Mouse (Mus musculus) left cerebral cortex, postnatal 4 days (tissue): ENCODE results near the gene Tap1. TPM values are rescaled to one million over a fixed set of nuclear protein-coding genes. Genes with fewer than 3 reads are reported as not detected.
"Not testable (repeated sequence)": the region's sequence is repeated elsewhere in the genome, so short reads cannot be mapped to it uniquely, and the experiment has no call there.

Experiments
- DNase-seq: peaks from one replicate; pipeline ENCODE4 v3.0.0-alpha.2; 2022
- intact Hi-C: fragments of 180-260 bp; cut with DNase I; formaldehyde crosslinking; loops from one replicate; pipeline ENCODE4 v1.15.1; 2025
- total RNA-seq, 2 experiments: library from RNA; stranded (reverse); gene quantifications; 2 replicates each; pipeline ENCODE4 v1.2.3; 2021

Gene Tap1
- total RNA-seq, 2 experiments from 2014 or later: 2.2 to 3.6 TPM

GRCm38 (mm10) chr17:34224816-34225215 lies 37.5 kb downstream of the Tap1 start:
- intact Hi-C loops: no loop called here

DNA sequence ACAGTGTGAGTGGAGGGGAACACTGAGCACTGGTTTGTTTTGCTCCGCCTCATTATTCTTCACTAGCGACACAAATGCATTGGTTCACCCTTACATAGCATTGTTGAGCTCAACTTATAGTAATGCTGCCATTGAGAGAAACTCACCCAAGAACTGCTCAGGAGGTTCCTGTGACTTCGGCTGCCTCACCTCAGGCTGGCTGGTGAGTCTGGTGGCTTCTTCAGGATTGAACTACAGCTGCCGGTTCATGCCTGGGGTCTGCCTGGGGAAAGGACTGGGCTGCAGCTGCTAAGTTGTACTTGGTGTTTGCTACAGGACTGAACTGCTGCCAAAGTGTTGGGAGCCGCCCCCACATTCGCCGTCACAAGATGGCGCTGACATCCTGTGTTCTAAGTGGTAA lies 38.1 kb downstream of the Tap1 start:
- DNase-seq: no peak
- intact Hi-C loops: no loop called here

More at GRCm38 (mm10) chr17:34224816-34225215, 37.5 kb downstream of the Tap1 start:
- DNase-seq: no peak

GRCm38 (mm10) chr17:34225911-34226310 lies 38.6 kb downstream of the Tap1 start:
- DNase-seq, intact Hi-C loops: not testable (repeated sequence)

- intact Hi-C loops, DNase-seq: not testable (repeated sequence)
Observed at GRCm38 (mm10) chr17:34230971-34231370, 43.6 kb downstream of the Tap1 start.

GRCm38 (mm10) chr17:34232021-34232420 lies 44.7 kb downstream of the Tap1 start:
- DNase-seq, intact Hi-C loops: not testable (repeated sequence)

DNA sequence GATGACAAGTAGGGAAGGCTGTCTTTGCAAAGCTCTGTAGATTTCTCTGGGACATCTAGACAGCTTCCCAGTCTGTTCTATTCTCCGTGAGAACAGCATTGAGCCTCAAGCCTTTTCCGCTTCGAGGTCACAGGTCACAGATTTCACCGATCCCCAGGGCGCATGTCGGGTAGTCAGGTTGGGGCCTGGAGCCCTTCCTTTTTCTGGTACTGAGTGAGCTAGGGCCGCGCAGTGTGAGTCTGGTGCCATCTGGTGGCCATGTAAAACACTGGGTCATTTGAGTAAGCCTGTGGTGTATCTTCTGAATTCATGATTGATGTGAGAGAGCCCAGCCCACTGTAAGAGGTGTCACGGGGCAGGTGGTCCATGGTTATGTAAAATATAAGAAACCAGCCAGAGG lies 47.6 kb downstream of the Tap1 start:
- intact Hi-C loops: loop anchor here (5.0 kb wide), 1 partner anchor 63 kb away; no protein-coding TSS in a partner anchor

GRCm38 (mm10) chr17:34236691-34237090 lies 49.3 kb downstream of the Tap1 start:
- DNase-seq: no peak

More for the DNA sequence above, 47.6 kb downstream of the Tap1 start:
- DNase-seq: peak; percentile 67

GRCm38 (mm10) chr17:34237741-34238140 lies 50.4 kb downstream of the Tap1 start:
- intact Hi-C loops: loop anchor here (5.0 kb wide), 1 partner anchor 65 kb away; no protein-coding TSS in a partner anchor
- DNase-seq: no peak

More at GRCm38 (mm10) chr17:34236691-34237090, 49.3 kb downstream of the Tap1 start:
- intact Hi-C loops: loop anchor here (5.0 kb wide), 1 partner anchor 64 kb away; no protein-coding TSS in a partner anchor

GRCm38 (mm10) chr17:34238706-34239105 lies 51.4 kb downstream of the Tap1 start, which contains the start of gene H2-Ob:
Gene H2-Ob, plus strand, starts transcription at chr17:34238903.
- intact Hi-C loops: loop anchor here (5.0 kb wide), 1 partner anchor 66 kb away; no protein-coding TSS in a partner anchor
- no peak for DNase-seq

- DNase-seq: no peak
- intact Hi-C loops: loop anchor here (5.0 to 10.0 kb wide), 2 partner anchors 67 to 105 kb away; no protein-coding TSS in a partner anchor
Observed at GRCm38 (mm10) chr17:34239601-34240041, 52.3 kb downstream of the Tap1 start.

DNA sequence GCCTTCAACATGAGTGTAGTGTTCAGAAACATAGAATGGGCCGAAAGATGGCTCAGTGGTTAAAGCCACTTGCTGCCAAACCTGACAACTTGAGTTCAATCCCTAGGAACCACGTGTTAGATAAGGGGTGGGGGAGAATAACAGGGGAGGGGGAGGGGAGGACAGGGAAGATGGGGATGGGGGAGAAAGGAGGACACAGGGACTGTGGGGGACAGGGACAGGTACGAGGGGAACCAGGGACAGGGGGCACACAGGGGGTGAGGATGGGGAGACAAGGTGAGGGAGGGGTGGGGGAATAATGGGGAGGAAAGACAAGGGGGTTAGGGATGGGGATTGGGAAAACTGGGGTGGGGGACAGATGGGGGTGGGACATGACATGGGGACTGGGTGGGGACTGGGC lies 53.0 kb downstream of the Tap1 start:
- intact Hi-C loops: loop anchor here (10.0 kb wide), 1 partner anchor 104 kb away; no protein-coding TSS in a partner anchor
- no peak for DNase-seq

GRCm38 (mm10) chr17:34240916-34241315 lies 53.6 kb downstream of the Tap1 start:
- DNase-seq: no peak
- intact Hi-C loops: loop anchor here (10.0 kb wide), 1 partner anchor 104 kb away; no protein-coding TSS in a partner anchor

- DNase-seq: no peak
- intact Hi-C loops: loop anchor here (10.0 kb wide), 1 partner anchor 100 kb away; no protein-coding TSS in a partner anchor
Observed at GRCm38 (mm10) chr17:34244656-34245055, 57.3 kb downstream of the Tap1 start.

Other genes with a start within 250 kb of the Tap1 start
- gene Pfdn6, start 247.2 kb upstream of the Tap1 start, total RNA-seq: 10 to 100 TPM; 90.5 to 96.1 TPM
- 10 to 100 TPM; 30.1 to 36.6 TPM for gene Wdr46, start 246.9 kb upstream of the Tap1 start, total RNA-seq
- 1 to 10 TPM; 6.6 to 6.8 TPM for gene B3galt4, start 236.1 kb upstream of the Tap1 start, total RNA-seq
- gene Vps52, start 231.7 kb upstream of the Tap1 start, total RNA-seq: 10 to 100 TPM; 72.2 to 72.6 TPM
- 100 to 1,000 TPM; 557 to 591 TPM for gene Rps18, start 231.6 kb upstream of the Tap1 start, total RNA-seq
- gene H2-K1, start 187.2 kb upstream of the Tap1 start, total RNA-seq: 10 to 100 TPM in 1 of 2 experiments, 1 to 10 TPM in 1; 8.2 to 13.8 TPM
- 10 to 100 TPM; 23.6 to 28.2 TPM for gene Ring1, start 162.9 kb upstream of the Tap1 start, total RNA-seq
- 10 to 100 TPM; 41.6 to 45.2 TPM for gene H2-Ke6, start 159.5 kb upstream of the Tap1 start, total RNA-seq
- gene Slc39a7, start 155.9 kb upstream of the Tap1 start, total RNA-seq: 10 to 100 TPM; 96.3 to 98.7 TPM
- 10 to 100 TPM; 80.7 to 84.9 TPM for gene Rxrb, start 155.7 kb upstream of the Tap1 start, total RNA-seq
- 1 to 10 TPM; 6.8 to 9.8 TPM for gene Col11a2, start 148.1 kb upstream of the Tap1 start, total RNA-seq
- gene H2-Oa, start 95.2 kb upstream of the Tap1 start, total RNA-seq: not detected
- 10 to 100 TPM; 19.5 to 20.5 TPM for gene H2-DMa, start 68.0 kb upstream of the Tap1 start, total RNA-seq
- gene Brd2, start 64.9 kb upstream of the Tap1 start, total RNA-seq: 100 to 1,000 TPM; 247 to 267 TPM
- gene H2-DMb2, start 44.2 kb upstream of the Tap1 start, total RNA-seq: under 1 TPM; 0.34 to 0.40 TPM
- under 1 TPM; 0.46 to 0.97 TPM for gene H2-DMb1, start 34.5 kb upstream of the Tap1 start, total RNA-seq
- 1 to 10 TPM in 1 of 2 experiments, under 1 TPM in 1; 0.77 to 1.1 TPM for gene Psmb9, start 211 bp downstream of the Tap1 start, total RNA-seq
- 1 to 10 TPM; 1.3 to 1.9 TPM for gene Psmb8, start 10.2 kb downstream of the Tap1 start, total RNA-seq
- 1 to 10 TPM; 3.1 to 3.5 TPM for gene Tap2, start 16.0 kb downstream of the Tap1 start, total RNA-seq
- gene H2-Ob, start 51.4 kb downstream of the Tap1 start, total RNA-seq: not detected
- gene H2-Ab1, start 70.1 kb downstream of the Tap1 start, total RNA-seq: 1 to 10 TPM in 1 of 2 experiments, under 1 TPM in 1; 0.80 to 1.2 TPM
- gene H2-Aa, start 100.3 kb downstream of the Tap1 start, total RNA-seq: 1 to 10 TPM in 1 of 2 experiments, under 1 TPM in 1; 0.68 to 1.2 TPM
- 1 to 10 TPM in 1 of 2 experiments, under 1 TPM in 1; 0.48 to 2.3 TPM for gene H2-Eb1, start 118.3 kb downstream of the Tap1 start, total RNA-seq
- not detected for gene H2-Eb2, start 138.1 kb downstream of the Tap1 start, total RNA-seq
- gene Btnl2, start 167.3 kb downstream of the Tap1 start, total RNA-seq: under 1 TPM; 0.36 to 0.38 TPM
- gene Btnl1, start 189.6 kb downstream of the Tap1 start, total RNA-seq: not detected
- gene BC051142, start 211.3 kb downstream of the Tap1 start, total RNA-seq: 10 to 100 TPM in 1 of 2 experiments, 1 to 10 TPM in 1; 8.2 to 11.1 TPM